Mouse (Mus musculus) heart, postnatal 36 days (tissue): ENCODE data around the gene Nck2. TPM values are rescaled to one million over a fixed set of nuclear protein-coding genes. Genes with fewer than 3 reads are reported as not detected.

ENCODE experiments used
- DNase-seq, 2 experiments: peaks; one replicate each; pipeline ENCODE4 v3.0.0; 2021 to 2022
- intact Hi-C: fragments of 180-260 bp; cut with DNase I; formaldehyde crosslinking; loops from one replicate; pipeline ENCODE4 v1.15.1; 2025
- total RNA-seq, 2 experiments: library from RNA; stranded (reverse); gene quantifications; 2 replicates each; pipeline ENCODE4 v1.2.3; 2021

Gene Nck2
- total RNA-seq, 2 experiments from 2014 or later, result 13.6 to 15.3 TPM

DNA sequence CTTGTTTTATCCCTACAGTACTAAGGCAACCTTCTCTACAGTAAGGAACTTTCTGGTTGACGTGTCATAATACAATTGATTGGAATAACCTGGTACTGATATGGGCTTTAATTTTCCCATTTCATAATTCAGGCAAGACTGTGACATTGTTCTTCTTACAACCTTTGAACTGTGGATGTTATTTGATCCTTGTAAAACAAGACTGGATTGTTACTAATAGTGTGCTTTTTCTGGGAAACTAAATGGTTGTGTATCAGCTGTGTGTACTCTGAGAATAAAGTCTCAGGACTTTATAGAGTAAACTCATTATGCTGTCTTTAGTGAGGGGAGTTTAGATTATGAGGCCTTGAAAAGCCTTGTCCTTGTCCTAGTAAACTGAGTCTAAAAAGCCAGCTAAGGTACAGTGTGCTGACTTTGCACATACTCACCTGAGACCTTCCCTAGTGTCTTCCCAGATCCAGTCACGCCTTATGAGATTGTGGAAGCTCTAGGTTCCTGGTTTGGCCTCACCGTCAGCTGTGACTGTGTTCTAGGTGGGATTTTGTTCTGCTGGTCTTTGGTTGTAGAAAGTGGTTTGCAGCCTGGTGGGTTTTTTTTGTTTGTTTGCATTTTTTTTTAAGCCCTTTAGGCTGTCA is 48.5 kb downstream of the Nck2 start:
- intact Hi-C loops, result no loop called here
- no peak for DNase-seq

DNA sequence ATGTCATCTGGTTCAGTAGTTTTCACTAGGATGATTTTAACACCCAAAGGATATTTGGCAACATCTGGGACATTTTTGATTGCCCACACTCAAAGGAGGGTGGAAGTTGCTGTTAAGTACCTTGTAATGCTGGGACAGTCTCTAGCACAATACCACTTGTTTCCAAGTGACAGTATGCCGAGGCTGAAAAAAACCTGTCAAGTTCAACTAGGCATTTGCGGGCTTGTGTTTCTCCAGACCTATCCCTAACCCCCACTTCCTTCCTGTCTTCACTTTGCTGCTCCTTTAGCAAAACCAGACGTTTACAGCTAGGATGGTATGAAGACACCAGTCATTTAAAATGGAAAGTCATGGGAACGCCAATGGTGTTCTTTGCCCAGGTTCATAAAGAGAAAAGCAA is 51.7 kb downstream of the Nck2 start:
- DNase-seq, result no peak

DNA sequence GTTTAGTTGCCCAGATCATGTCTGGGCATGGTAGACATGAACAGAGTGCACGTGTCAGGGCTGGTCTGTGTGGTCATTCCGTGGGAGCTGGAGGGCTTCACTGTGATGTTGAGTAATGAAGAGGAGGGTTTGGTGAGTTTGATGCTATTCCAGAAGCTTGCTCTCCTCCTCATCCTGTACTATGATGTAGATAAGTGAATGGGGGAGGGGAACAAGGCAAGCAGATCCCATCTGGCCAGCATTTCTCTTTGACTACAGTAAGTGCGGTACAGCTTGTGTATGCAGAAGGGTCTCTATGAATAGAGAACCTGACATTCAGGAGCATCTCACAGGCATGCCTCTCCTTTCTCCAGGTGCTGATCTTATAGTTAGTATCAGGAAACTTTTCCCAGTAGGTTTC is 52.6 kb downstream of the Nck2 start:
- no peak for DNase-seq
- intact Hi-C loops, result no loop called here

More for the DNA sequence above, 51.7 kb downstream of the Nck2 start:
- intact Hi-C loops, result no loop called here

DNA sequence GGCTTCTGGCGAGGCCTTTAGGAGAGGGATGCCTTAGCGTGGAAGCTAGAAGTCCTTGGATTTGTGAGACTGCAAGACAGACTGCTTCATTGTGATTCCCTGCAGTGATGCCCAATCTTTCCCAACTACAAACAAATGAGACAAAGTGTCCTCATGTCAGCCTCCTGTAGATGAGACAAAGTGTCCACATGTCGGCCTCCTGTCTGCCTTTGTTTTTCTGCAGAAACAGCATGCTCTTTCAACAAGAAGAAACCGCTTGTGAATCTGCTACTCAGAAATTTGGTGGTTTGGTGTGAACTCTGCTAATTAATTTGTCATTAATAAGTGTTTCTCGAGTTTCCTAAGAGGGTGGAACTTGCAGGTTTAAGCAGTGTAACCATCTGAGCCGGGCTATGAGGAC is 53.6 kb downstream of the Nck2 start:
- intact Hi-C loops, result no loop called here
- DNase-seq, result no peak

DNA sequence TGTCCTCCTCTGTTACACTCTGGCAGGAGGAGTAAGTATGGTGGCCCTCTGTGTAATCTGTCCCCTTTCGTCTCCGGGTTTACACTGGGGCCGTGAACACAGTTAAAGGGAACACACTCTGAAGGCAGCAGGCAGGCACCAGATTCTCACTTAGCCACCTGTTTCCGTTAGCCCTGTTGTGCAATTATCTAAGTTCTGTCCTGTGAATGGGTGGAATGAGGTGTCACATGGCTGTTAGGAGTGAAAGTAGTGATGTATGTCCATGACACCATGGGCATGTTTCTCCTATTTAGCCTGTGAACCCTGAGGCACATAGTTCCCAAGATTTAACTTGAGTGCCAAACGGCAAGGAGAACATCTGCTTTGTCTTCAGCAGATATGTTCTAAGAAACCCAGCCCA is 55.7 kb downstream of the Nck2 start:
- no peak for DNase-seq
- intact Hi-C loops, result no loop called here

DNA sequence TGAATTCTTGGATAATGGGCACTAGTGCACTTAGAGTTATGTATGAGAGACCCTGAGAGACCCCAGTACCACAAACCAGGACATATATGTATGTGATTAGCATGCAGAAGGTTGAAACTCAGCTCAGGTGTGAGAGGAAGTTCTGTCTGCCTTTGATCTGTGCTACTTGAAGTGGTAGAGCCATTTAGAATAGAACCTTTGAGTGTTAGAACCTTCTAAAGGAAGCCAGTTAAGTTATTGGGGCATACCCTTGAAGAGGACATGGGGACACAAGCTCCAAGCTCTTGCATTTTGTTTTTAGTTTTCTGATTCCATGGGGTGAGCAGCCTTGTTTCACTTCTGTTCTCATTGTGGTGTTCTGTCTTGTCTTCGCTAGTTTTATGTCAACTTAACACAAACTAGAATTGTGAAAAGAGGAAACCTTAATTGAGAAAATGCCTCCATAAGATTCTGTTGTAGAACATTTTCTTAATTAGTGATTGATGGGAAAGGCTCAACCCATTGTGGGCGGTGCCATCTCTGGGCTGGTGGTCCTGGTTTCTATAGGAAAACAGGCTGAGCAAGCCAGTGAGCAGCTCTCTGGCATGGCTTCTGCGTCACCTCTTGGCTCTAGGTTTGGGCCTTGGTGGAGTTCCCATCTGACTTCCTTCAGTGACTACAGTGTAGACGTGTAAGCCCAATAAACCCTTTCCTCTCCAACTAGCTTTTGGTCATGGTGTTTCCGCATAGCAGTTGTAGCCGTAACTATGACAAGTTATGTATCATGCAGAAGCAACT is 57.0 kb downstream of the Nck2 start:
- no peak for DNase-seq

DNA sequence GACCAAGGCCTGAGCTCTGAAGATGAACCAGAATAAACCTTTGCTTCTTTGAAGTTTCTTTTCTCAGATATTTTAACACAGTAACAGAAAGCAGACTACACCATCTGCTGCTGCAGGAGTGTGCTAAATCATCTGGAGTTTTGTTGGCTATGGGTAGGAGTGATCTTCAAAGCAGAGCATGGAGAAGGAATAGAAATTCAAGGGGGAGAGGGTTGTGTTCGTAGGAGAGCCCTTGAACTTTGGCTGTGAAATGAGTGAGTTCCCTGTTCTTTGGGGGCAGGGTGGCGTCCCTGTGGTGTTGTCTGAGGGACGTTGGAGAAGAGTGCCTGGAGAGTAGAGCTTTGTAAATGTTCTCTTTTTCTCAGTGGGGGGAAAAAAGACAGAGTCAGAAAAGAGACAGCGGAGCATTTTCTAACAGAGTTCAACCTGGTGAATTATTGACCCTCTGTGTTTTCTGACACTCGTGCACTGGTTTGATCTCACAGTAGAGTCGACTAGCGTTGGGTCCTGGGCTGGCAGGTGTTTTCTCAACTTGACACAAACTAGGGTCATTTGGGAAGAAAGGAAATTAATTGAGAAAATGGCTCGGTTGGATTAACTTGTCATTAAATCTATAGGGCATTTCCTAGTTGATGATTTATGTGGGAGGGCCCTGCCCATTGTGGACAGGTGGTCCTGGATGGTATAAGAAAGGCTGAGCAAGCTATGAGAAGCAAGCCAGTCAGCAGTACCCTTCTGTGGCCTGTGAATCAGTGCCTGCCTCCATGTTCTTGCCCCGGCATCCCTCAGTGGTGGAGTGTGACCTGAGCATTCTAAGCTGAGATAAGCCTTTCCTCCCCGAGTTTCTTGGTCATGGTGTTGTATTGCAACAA is 57.8 kb downstream of the Nck2 start:
- DNase-seq, result no peak
- intact Hi-C loops, result loop anchor here (2.0 kb wide), 1 partner anchor 55 kb away; no protein-coding TSS in a partner anchor

More for the DNA sequence above, 57.0 kb downstream of the Nck2 start:
- intact Hi-C loops, result no loop called here

DNA sequence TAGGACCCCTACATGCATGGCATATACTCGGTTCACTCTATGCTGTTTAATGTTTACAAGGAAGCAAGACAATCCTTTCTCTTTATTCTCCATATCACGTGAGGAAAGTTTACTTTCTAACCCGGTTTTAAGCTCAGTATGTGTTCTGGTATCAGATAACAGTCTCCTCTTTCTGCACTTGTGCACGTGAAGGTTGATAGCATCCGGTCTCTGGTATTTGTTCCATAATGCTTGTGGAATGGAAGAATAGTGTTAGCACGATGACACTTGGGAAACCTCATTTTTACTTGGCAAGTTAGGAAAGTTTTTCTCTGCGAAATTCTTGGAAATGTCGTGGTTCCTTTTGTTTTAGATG is 58.4 kb downstream of the Nck2 start:
- intact Hi-C loops, result loop anchor here (2.0 kb wide), 1 partner anchor 56 kb away; no protein-coding TSS in a partner anchor
- no peak for DNase-seq

DNA sequence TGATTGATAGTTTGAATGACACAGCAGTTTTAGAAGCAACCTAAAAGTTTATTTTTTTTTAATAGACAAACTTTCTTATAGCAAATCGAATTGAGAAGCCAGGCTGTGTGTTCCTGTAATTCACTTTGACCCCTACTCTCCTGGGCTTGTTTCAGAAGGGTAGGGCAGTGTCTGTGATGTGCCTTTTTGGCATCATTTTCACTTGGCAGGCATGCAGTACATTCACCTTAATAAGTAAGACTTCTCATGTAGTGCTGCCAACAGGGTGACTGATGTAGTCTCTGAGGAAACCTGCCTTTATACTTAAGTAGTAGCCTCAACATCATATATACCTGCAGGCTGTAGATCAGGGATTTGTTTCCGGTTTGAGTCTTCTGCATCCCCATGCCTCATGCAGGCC is 58.9 kb downstream of the Nck2 start:
- no peak for DNase-seq
- intact Hi-C loops, result loop anchor here (2.0 kb wide), 1 partner anchor 56 kb away; no protein-coding TSS in a partner anchor

DNA sequence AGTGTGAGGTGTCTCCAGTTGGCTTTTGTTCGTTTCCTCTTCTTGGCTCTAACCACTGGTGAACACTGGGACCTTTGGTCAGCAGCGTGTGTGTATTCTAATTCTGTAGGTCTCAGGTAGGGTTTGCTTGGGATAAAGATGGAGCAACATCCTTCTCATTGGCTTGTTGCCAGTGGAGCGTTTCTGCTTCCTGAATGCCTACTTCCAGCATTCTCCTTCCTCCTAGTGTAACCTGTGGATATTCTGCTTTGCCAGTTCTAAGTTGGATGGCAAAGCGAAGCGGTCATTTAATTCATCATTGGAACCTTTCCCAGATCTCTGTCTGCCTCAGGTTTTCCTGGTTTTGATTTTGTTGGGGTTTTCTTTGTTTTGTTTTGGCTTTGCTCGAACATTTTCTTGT is 59.3 kb downstream of the Nck2 start:
- intact Hi-C loops, result loop anchor here (2.0 kb wide), 1 partner anchor 57 kb away; no protein-coding TSS in a partner anchor

DNA sequence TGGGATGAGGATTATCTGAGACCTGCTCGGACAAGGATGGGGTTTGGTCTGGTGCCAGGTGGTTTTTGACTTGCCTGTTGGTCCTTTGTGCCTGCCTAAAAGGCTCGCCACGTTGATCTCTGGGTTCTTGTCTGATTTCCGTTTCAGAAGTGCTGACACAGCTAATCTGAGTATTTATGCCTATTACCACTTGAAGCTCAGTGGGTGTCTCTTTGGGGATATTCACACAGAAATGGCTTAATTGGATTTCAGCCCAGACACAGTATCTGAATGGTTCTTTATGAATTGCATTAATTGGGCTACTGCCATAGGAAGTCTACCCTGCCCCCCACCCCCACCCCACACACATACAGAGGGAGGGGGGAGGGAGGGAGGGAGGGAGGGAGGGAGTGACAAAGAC is 59.9 kb downstream of the Nck2 start:
- intact Hi-C loops, result no loop called here
- DNase-seq, result no peak

More for the DNA sequence above, 59.3 kb downstream of the Nck2 start:
- DNase-seq, result no peak

DNA sequence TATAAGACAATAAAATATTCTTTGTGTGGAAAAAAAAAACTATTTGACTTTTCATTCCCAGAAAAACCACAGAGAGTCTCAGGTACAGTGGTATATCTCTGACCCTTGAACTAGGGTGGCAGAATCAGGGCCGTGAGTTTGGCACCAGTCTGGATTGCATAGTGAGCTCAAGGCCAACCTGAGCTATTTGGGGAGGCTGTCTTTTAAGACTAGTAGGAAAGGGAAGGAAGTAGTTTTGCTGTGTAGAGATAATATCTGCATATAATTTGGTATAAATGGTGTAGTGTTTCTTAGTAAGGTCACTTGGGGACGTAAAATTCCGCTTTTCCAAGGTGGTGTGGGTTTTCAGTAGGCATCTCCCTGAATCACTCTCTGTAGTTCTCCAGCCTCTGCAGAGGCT is 62.3 kb downstream of the Nck2 start:
- intact Hi-C loops, result no loop called here
- no peak for DNase-seq

DNA sequence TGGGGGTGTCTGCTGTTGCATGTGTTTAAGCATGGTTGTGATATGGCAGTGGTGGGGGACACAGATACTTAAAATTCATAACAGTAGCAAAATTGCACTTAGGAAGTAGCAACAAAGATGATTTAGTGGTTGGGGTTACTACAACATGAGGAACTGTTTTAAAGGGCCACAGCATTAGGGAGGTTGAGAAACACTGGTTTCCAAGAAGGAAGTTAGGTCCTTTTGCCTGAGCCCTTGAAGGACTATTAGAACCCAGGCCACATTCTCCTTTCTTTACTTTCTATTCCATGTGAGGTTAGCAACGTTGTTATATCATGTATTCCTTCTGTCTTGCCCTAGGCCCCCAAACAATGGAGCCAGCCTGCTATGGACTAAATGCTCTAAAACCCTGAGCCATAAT is 63.4 kb downstream of the Nck2 start:
- no peak for DNase-seq
- intact Hi-C loops, result no loop called here

DNA sequence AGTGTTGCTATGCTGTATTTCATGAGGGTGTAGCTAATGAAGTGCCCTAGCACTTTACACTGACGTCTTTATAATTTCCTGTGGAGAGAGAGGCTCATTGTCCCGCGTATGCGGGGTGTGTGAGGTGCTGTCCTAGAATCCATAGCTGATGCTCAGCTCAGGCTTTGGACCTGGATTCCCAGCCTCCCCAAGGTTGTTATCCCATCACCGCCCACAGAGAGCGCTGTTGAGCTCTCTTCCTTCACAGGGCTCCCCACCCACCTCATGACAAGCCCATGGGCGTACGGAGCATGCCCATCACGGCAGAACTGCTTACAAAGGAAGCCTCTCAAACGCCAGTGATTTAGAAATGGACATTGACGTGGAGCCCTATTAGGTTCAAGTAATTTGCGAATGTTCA is 66.9 kb downstream of the Nck2 start:
- DNase-seq, result no peak

DNA sequence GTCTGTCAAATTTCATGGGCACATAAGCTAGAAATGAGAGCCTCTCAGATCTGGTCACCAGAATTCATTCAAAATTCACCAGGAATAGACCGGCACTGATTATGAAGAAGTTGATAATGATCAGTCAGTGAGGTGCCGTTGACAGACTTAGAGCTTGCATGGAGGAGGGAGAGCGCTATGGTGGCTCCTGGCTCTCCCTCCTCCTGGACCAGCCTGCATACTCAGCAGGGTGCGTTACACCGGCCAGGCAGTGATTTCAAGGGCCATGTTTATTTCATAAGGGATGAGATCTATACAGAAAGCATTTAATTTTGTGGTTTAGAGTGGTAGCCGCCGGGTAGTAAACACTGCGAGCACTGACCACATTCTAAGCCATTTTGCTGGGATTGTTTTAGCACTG is 67.3 kb downstream of the Nck2 start:
- no peak for DNase-seq
- intact Hi-C loops, result no loop called here

More for the DNA sequence above, 66.9 kb downstream of the Nck2 start:
- intact Hi-C loops, result no loop called here

DNA sequence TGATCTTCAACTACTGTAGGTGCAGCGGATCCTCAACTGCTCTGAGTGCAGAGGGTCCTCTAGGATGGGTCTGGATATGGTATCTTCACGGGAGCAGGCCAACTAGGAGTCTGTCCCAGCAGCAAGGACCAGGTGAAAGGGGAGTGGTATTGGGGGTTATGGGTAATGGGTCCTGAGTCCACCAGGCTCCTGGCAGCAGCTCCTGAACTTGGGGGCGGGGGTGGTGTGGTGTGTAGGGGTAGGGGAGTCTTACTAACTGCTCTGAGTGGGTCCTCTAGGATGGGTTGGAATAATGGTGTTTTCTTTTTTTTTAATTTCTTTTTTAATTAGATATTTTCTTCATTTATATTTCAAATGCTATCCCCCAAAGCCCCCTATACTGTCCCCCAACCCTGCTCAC is 73.0 kb downstream of the Nck2 start:
- no peak for DNase-seq
- intact Hi-C loops, result no loop called here

DNA sequence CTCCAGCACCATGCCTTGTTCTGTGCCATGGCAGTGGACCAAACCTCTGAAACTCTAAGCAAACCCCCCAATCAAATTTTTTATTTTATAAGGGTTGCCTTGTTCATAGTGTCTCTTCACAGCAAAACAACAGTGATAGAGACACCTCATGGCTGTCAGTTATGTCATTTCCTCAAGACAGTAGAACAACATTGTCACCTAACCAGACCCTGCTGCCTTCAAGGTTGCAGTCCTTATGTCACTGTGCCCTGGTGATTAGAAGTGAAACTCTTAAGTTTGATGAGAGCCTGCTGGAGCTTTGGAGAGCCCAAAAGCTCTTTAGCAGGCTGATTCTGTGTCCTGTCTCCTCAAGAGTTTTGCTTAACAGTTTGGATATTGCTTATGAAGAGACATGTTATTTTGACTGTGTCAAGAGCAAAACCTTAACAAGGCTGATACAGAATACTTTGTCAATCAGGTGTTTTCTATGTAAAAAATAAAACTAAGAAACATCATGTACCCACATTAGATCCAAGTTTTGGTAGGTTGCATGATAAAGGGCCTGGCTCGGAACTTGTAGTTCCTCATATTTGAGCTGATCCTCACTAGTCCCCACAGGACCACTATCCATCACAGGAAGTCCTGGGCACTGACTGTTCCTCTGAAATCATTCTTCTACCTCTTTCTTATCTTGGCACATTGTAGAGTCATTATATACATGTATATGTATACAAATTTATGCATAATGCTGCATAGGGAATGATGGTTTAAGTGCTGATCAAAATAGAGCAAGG is 76.0 kb downstream of the Nck2 start:
- intact Hi-C loops, result no loop called here
- DNase-seq, result no peak

DNA sequence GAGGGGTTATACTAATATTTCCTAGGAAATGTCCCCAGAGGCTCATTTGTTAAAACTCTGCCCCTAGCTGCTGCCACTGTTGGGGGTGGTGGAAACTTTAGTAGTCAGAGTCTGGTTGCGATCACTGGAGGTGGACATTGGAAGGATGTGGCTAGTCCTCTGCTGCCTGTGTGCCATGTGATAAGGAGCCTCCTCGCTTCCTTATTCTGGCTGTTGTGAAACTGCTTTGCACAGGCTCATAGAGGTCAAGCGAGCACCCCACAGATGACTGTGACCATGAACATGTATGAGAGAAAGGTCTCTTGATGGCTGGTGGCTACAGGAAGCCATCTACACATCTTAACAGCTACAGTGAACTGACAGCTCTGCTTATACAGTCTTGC is 76.6 kb downstream of the Nck2 start:
- intact Hi-C loops, result no loop called here

DNA sequence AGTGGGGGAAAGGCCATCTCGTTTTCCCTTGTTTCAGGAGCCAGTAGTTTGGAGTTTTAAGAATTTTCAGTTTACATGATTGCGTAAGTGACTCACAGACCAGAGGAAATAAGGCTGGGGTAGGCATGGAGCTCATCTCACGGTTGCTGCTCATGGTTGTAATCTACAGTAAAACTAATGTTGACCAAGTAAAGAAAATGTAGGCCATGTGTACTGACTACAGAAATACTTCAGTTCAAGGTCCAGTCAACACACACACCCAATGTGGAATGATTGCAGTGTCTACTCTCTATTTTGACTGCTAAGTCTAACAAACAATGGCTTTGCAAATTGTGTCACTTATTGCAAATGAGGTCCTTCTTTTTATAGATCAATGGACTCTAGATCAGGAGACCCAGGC is 77.1 kb downstream of the Nck2 start:
- intact Hi-C loops, result no loop called here
- DNase-seq, result no peak

More for the DNA sequence above, 76.6 kb downstream of the Nck2 start:
- no peak for DNase-seq

DNA sequence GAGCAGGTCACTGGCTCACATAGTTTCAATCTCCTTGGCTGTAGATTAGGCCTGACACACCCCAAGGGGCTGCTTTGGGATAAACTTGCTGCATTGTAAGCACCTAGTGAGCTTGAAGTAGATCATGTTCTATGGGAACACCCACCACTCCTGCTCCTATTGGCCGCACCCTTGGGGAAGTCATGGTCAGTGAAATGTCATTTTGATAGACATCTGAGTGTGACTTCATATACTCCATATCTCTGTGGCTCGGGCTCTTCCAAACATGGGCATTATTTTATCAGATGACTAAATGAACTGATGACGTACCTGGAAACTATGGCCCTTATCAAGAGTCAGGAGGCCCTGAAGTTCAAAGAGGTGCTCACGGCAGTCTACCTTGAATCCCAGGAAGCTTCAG is 77.6 kb downstream of the Nck2 start:
- intact Hi-C loops, result no loop called here
- no peak for DNase-seq

DNA sequence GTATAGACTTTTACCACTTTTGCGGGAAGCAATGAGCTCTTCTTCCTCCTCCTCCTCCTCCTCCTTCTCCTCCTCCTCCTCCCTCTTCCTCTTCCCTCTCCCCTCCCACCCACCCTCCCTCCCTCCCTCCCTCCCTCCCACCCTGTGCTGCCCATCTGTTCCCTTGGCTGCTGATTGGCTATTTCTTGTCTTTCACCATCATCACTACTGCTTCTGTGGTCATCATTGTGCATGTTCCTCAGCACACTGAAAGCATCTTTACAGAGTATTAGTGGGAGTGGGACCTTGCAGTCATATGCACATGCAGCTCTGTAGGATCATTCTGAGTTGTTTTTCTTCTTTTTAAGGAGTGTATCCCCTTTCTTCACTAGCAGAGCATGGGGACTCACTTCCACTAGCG is 78.6 kb downstream of the Nck2 start:
- no peak for DNase-seq
- intact Hi-C loops, result no loop called here
